Mouse (Mus musculus) natural killer cell, adult 2 months (primary cell): ENCODE results near the gene Gpc6.

Source experiments
- DNase-seq, 2 experiments: peaks; one replicate each; pipeline ENCODE4 v3.0.0; 2022; ENCODE audit warnings: low spot score in 2 of 2

Gene Gpc6

GRCm38 (mm10) chr14:117061527-117061926, 136.4 kb downstream of the Gpc6 start:
- no peak for DNase-seq

DNA sequence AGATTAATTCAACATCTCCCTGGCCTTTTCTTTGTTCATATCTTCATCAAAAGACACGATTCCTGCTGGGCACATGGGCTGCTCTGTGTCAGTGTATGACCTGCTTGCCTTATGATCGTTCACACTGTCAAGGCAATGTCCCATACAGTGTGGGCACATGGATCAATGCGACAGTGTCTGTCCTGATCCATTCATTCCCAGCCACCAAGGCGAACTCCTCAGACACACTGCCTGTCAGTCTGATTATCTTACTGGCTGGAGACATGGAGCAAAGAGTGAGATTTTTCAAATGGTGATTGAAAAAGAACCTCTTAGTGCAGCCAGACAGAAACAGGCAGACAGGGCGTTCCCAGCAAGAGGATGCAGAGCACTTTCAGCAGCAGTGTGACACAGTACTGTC, 143.1 kb downstream of the Gpc6 start:
- no peak for DNase-seq

GRCm38 (mm10) chr14:117070470-117071085, 145.5 kb downstream of the Gpc6 start:
- no peak for DNase-seq

DNA sequence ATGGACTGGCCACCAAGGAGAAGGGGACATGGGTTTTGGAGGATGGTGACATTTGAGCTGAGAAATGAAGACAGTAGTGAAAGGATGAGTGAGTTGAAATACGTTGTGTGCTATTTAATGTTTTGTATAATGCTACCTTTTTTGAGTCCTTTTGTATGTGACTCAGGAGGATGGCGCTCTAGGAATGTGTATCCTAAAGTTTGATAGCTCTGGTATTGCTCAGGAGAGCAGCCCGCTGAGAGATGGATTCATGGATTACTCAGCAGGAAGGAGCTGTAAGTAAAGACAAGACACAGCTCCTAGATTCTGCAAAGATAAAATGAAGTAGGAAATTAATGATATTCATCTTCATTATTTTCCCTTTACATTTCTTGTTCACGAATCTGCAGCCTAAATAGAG, 168.5 kb downstream of the Gpc6 start:
- DNase-seq = no peak

DNA sequence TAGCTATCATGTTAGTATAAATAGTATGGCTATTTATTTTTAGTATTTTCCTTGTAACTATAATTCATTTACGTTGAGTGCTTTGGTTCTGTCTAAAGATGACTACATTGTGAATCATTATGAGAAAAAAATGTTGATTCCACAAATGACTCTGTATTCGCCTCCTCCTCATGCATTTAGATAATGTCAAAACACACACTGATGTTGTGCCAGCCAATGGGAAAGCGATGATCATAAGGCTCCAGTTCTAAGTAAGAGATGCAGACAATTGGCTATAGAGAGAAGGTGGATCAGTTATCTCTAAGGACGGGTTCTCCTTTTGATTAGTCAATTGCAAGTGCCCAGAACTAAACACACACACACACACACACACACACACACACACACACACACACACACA, 181.8 kb downstream of the Gpc6 start:
- DNase-seq = no peak

- no peak for DNase-seq
Observed at GRCm38 (mm10) chr14:117113153-117113552, 188.0 kb downstream of the Gpc6 start.

DNA sequence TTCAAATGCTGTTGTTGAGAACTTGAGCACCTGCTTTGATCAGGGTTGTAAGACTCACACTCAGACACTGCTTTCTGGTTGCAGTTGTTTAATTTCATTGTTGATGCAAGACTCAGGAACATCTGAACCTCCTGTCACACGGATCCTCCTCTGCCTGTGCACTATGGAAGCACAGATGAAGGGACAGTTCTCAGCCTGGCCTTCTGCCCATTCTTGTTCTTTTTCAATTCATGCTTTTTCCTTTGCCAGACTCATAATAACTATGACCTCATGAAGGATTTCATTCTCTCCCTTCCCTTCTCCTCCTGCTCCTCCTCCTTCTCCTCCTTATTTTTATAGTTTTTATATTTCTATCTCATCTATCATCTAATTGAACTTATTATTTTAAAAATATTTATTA, 196.9 kb downstream of the Gpc6 start:
- DNase-seq = no peak

DNA sequence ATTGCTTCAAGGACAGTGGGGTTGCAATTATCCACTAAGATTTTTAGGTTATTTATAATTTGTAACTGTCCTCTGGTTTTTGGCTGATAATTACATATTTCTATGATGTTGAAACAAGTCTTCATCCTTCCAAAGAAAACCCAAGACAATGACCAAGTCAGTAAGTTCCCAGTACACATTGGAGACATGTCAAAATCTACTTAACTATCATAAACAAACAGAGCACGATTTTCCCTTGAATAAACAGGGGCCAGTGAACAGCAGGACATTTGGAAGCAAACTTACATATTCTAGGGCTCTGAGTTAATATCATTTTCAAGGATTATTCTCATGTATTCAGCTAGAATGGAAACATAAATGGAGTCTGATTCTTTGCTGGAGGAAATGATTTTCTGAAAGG, 205.2 kb downstream of the Gpc6 start:
- DNase-seq = no peak

GRCm38 (mm10) chr14:117131324-117131723, 206.2 kb downstream of the Gpc6 start:
- no peak for DNase-seq

DNA sequence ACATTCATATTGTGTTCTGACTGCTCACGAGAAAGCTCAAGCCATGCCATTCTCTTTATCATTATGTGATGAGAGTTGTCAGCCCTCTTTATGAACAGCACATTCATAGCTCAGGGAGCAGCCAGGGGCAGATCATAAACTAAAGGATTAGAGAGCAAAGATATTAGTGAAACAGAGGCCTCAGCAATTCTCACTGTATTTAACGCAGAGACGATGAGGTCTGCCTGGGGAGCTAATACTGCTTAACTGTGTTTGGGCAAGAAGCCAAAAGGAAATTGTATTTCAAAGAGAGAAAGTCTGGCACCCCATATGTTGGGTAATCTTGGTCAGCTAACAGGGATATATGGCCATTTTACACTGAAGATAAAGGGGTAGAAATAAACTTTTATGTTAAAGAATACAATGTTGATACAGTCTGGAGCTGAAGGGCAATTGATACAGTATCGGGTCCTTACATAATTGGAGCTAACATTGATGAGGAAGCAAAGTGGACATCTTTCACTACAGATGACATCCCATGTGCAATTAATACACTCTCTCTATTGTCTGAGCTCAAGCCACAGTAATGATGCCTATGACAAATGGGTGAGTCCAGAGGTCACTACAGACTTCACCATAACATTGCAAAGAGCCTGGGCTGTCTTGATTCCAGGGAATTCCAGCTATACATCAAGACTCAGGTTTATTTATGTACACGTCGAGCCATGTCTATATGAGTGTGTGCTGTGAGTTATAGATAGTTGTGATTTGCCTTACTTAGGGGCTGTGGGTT, 216.1 kb downstream of the Gpc6 start:
- DNase-seq = no peak

DNA sequence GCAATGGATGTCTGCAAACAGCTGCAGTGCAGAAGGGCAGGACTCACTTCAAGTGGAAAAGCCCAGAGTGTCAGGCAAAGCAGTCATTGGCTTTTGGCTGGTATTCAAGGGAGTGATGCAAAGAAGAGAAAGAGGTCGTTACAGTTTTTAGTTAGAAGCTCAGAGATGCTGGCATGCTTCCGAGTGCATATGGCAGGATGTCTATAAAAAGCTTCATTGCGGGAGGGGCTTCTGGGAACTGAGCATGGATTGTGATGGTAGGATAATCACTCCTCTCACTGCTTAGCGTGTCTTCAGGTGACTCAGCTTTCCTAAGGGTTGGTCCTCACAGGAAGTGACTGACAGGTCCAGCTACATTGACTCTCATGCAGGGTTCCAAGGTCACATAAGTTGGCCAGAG, 221.0 kb downstream of the Gpc6 start:
- no peak for DNase-seq

DNA sequence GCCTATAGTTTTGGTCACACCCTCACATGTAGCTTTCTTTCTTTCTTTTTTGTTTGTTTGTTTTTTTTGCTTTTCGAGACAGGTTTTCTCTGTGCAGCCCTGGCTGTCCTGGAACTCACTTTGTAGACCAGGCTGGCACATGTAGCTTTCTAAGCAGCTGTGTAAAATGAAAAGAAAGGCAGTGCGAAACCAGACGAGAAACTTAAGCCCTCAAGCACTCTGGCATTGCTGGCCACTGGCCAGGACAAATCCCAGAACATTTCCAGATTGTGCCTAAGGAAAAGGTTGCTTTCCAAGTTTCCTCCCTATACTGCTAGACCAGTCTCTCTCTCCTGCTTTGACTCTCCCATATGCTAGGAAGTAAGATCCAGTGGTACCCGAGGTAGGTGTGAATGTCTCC, 221.6 kb downstream of the Gpc6 start:
- no peak for DNase-seq

- no peak for DNase-seq
Observed at GRCm38 (mm10) chr14:117151621-117152020, 226.5 kb downstream of the Gpc6 start.

GRCm38 (mm10) chr14:117155884-117156465, 230.9 kb downstream of the Gpc6 start:
- DNase-seq = no peak

GRCm38 (mm10) chr14:117157426-117157825, 232.3 kb downstream of the Gpc6 start:
- DNase-seq = no peak

GRCm38 (mm10) chr14:117166350-117166749, 241.2 kb downstream of the Gpc6 start:
- no peak for DNase-seq

GRCm38 (mm10) chr14:117193364-117193763, 268.2 kb downstream of the Gpc6 start:
- no peak for DNase-seq

DNA sequence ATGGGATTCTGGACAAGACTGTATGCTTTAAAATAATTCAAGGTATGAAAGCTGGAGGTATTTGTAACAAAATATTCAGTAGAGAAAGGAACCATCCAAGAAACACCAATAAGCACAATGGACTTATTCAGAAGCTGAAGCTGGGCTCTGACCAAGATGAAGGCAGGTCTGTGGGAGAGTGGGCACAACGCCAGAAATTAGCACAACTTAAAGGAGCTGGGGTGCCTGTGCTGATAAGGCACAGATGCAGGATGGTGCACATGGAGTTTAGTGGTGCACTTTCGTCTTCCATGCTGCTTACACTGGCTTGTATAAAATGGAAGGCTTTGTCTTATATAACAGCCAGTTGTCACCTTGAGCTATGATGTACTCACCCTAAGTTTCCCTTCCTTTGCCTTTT, 276.9 kb downstream of the Gpc6 start:
- DNase-seq = no peak

GRCm38 (mm10) chr14:117203960-117204359, 278.8 kb downstream of the Gpc6 start:
- no peak for DNase-seq

DNA sequence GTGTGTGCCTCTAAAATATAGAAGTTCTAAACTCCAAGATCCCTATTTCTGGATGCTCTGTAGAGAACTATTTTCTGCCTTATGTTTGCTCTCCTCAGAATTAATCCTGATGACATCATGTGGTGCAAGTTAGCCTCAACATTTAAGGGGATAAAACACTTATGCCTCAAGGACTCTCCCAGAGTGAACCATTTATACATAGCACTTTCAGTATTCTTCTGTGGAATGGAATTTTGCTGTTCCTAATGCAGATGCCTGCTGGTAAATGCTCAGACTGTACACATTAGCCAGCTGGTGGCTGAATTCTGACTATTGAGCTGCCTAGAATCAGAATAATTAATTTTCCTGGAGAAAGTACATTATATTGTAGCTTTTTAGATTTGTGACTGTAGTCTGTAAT, 289.3 kb downstream of the Gpc6 start:
- DNase-seq = no peak

- DNase-seq = no peak
Observed at GRCm38 (mm10) chr14:117226920-117227319, 301.8 kb downstream of the Gpc6 start.

GRCm38 (mm10) chr14:117230476-117230875, 305.4 kb downstream of the Gpc6 start:
- DNase-seq = no peak

DNA sequence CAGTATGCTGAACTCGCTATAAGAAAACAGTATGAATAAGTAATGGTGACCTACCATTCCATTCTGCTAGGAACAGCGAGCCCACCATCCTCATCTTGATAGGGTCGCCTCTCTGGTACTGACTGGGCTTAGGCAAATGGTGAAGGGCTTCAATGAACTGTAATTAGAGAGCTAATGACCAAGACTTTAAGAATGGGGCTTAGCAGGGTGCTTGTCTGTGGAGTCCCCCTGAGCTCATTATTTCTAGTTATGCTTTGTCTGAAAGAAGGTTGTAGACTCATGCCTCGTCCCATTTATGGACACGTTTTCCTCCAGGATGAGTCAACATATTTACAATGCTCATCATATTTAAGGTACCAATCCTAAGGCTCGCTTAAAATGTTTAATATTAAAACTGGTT, 313.1 kb downstream of the Gpc6 start:
- DNase-seq = no peak
